Mouse (Mus musculus) hindbrain, embryonic 14.5 days (tissue): Measurements from ENCODE around the gene Tsfm. TPM values are rescaled to one million over a fixed set of nuclear protein-coding genes. Genes with fewer than 3 reads are reported as not detected.
A peak's percentile ranks its signal among the peaks of the same experiment; 100 is the strongest.

Experiments
- ATAC-seq: fragments of 200-750 bp; cut with Nextera tagmentation; 2 replicates; pipeline ENCODE4 v1.8.0; 2017; ENCODE audit warnings: moderate number of reproducible peaks, mild to moderate bottlenecking, moderate TSS enrichment, moderate library complexity; ENCODE audit not compliant: low FRiP score
- DNase-seq: peaks from one replicate; pipeline ENCODE4 v3.0.0-alpha.2; 2015; ENCODE audit warnings: low spot score
- H3K27ac ChIP-seq: fragments of 300-500 bp; sonication (generic); 2 replicates; pipeline ENCODE4 v1.5.1; 2014; ENCODE audit warnings: mild to moderate bottlenecking, moderate library complexity
- H3K27me3 ChIP-seq: fragments of 300-500 bp; sonication (generic); 2 replicates; pipeline ENCODE4 v1.6.1; 2014; ENCODE audit warnings: mild to moderate bottlenecking, low read length, mixed read lengths; ENCODE audit not compliant: control insufficient read depth, insufficient read depth
- H3K36me3 ChIP-seq: fragments of 300-500 bp; sonication (generic); replicated peaks from 2 replicates; pipeline ENCODE4 v1.6.1; 2014; ENCODE audit not compliant: control insufficient read depth, insufficient read depth
- H3K4me1 ChIP-seq: fragments of 300-500 bp; sonication (generic); replicated peaks from 2 replicates; pipeline ENCODE4 v1.6.1; 2014; ENCODE audit warnings: antibody characterized with exemption, low read length, mixed read lengths; ENCODE audit not compliant: control insufficient read depth, insufficient read depth
- H3K4me2 ChIP-seq: fragments of 300-500 bp; sonication (generic); replicated peaks from 2 replicates; pipeline ENCODE4 v1.6.1; 2014; ENCODE audit warnings: mild to moderate bottlenecking, moderate library complexity
- H3K4me3 ChIP-seq: fragments of 300-500 bp; sonication (generic); replicated peaks from 2 replicates; pipeline ENCODE4 v1.5.1; 2014; ENCODE audit warnings: mild to moderate bottlenecking, low read length
- H3K9ac ChIP-seq: fragments of 300-500 bp; sonication (generic); 2 replicates; pipeline ENCODE4 v1.6.1; 2014
- H3K9me3 ChIP-seq: fragments of 300-500 bp; sonication (generic); 2 replicates; pipeline ENCODE4 v1.6.1; 2016; ENCODE audit warnings: low read length; ENCODE audit not compliant: control insufficient read depth
- WGBS: fragments of 180-500 bp; shearing (Covaris S2); extraction: QIAGEN DNeasy Blood & Tissue Kit; methylation state at CpG from one replicate; pipeline ENCODE4 v1.1.7; 2014; 5-methylcytosine and 5-hydroxymethylcytosine counted together
- polyA plus RNA-seq: library from polyadenylated mRNA; unstranded; fragments of >200 nt; fragmentation: Nextera tagmentation; extraction: Ambion mirVana; gene quantifications from 2 replicates; pipeline ENCODE4 v1.2.1, GENCODE M21; 2014

Tsfm gene
- polyA plus RNA-seq, 1 experiment from 2014 or later, result 59.1 TPM

DNA sequence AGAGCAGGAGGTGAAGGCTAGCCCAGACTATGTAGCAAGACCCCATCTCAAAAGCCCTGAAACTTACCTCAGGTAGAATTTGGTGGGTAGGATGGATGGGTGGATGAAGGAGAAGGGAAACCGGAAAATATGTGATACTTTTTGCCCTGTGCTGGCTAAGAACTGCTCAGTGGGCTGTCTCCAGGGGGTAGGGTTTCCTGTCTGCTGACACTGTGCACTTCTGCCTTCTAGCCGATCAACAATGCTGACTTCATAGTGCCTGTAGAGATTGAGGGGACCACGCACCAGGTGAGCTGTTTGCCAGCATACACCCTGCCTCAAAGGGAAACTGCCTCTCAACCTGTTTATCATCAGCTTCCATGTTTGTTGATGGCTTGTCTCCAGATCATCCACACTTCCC is 37.0 kb downstream of the Tsfm start:
- DNase-seq (no peak), ATAC-seq (no peak)
- Histone ChIP-seq H3K27me3 (no peaks in the 10 kb centered on the region), H3K9me3 (no peaks in the 10 kb centered on the region), H3K36me3 (peaks cover 61% of the 10 kb centered on the region), H3K4me3 (no peak overlapping the region), H3K9ac (no peak overlapping the region), H3K4me1 (0 out of 2 replicates have a peak, but pooled peaks cover 1% of the 10 kb centered on the region), H3K27ac (no peak overlapping the region), H3K4me2 (no peak overlapping the region)
- WGBS, result 87% methylated on average over 3 of the region's 3 CpGs

DNA sequence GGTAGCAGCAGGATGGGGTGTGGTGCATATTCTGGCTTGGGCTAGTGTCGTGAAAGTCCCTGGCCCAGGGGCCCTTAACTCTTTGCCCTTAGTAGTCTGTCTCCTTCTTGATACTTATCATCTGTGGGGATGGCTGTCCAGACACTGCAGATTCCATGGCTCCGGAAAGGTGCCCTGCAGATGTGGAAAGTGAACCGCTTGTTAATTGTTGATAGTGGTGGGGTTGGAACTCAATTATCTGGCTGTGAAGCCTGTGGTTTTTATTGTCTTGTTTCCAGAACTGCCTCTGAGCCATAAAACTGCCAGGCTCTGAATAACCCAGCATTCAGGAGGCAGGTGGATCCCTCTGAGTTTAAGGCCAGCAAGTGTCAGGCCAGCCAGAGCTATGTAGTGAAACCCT is 39.0 kb downstream of the Tsfm start:
- no peak for ATAC-seq
- DNase-seq, result no peak
- Histone ChIP-seq H3K4me3 (no peak overlapping the region), H3K36me3 (peaks cover 45% of the 10 kb centered on the region), H3K27me3 (no peaks in the 10 kb centered on the region), H3K27ac (no peak overlapping the region), H3K9ac (no peak overlapping the region), H3K4me2 (no peak overlapping the region), H3K9me3 (no peaks in the 10 kb centered on the region), H3K4me1 (peaks cover 20% of the 10 kb centered on the region)
- WGBS, result 61% methylated on average over 3 of the region's 3 CpGs

DNA sequence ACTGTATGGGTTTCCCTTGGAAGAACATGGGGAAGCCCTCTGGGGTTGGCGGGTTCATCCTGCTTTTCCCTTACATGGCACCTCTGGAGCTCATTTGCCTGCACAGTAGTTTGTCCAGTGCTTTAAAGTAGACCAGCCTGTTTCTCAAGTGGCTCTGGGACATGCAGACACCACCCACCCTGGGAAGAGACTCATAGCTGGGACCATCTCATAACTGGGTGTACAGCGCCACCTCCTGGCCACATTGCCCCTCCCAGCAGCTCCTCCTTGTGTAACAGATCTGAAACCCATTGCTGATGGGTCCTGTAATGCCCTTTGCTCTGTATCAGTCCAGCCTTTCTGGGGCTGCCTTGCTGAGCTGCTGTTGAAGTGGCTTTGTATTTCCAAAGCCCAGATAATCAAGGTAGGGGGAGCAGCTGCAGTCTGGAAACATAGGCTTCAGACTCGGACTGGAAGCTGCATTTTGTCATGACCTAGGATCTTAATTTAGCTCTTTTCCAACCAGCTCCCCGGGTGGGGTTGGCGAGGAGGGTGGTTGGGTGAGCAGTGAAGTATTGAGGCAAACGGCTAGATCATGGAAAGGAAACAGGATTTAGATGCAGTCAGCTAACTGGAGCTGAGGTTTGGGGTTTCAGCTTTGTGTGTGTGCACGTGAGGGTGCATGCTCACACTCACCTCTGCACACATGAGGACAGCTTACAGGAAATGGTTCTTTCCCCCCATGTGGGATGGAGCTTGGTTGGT is 40.2 kb downstream of the Tsfm start:
- 66% methylated on average over 7 of the region's 7 CpGs for whole genome bisulfite sequencing
- ATAC-seq (peak; percentile 54), DNase-seq (peak; percentile 86)
- Histone ChIP-seq H3K9ac (no peak overlapping the region), H3K4me2 (no peak overlapping the region), H3K27me3 (no peaks in the 10 kb centered on the region), H3K27ac (no peak overlapping the region), H3K4me1 (peaks cover 31% of the 10 kb centered on the region), H3K9me3 (no peaks in the 10 kb centered on the region), H3K36me3 (peaks cover 38% of the 10 kb centered on the region), H3K4me3 (no peak overlapping the region)

DNA sequence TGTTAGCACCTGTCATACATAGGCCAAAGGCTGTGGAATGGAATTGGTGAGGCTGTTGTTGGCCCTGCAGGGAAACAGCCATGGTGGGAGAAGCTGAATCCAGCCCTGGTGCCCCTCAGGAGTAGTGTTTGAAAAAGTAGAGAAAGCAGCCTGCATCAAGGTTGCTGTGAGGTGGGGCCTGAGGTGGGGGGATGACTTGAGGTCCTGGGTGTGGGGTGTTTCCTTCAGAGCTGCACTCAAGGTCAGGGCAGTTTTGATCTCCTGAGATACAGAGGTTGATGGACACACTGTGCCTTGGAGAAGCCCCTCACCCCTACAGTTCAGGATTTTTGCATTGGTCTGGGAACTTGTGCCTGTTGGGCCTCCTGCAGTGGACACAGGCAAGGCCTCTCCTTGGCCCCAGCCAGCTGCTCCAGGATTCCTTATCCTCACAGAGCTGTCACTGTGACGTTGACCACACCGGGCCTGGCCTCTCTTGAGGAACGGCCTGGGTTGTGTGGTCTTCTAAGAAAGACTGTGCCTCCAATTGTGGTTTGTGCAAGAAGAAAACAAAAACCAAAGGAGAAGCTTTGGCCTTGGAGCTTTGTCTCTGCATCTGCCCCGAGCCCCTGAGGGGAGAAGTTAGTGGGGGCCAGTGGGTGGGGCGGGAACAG is 42.0 kb downstream of the Tsfm start:
- no peak for ATAC-seq
- no peaks in the 10 kb centered on the region for H3K9me3 ChIP-seq
- no peak for DNase-seq
- H3K4me2 ChIP-seq, result no peak overlapping the region
- no peak overlapping the region for H3K27ac ChIP-seq
- H3K27me3 ChIP-seq, result no peaks in the 10 kb centered on the region
- 67% methylated on average over 5 of the region's 5 CpGs for WGBS
- H3K36me3 ChIP-seq, result peaks cover 19% of the 10 kb centered on the region
- no peak overlapping the region for H3K9ac ChIP-seq
- H3K4me3 ChIP-seq, result no peak overlapping the region
- peaks cover 47% of the 10 kb centered on the region for H3K4me1 ChIP-seq

DNA sequence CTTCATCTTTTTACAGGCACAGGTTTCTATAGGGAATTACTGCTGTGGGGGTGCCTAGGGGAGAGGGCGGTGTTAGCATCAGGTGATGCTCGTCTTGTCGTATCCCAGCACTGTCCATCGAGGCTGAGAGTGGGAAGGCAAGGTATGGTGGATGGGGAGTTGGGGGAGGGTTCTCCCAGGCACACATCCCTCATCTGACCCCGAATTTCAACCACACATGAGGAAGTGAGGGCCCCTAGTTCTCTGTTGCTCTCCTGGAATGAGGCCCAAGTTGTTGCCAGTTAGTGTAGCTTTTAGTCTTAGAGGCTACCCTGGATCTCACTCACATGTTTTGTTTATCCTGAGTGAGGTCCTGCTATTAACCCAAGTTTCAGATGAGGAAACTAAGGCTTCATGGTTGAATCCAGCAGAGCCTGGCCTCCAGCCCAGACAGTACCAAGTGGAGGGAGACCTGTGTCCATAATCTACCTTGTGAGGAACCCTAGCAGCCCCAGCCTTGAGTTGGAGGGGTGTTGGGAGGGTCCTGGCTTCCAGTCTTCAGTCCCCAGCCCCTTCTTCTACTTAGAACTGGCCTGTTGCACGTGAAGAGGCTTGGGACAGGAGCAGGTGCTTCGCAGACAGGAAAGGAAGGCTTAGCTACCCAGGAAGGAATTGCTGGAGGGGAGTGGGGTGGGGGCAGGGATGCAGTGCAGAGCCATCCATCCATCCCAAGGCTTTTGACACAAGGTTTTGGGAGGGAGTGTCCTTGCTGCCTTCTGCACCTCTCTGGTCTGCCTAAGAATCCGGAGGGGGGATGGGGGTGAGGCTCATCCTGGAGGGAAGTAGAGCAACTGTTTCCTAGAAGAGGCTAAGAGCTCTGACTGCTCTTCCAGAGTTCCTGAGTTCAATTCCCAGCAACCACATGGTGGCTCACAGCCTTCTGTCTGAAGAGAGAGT is 43.2 kb downstream of the Tsfm start:
- Histone ChIP-seq H3K9me3 (no peaks in the 10 kb centered on the region), H3K27ac (peak overlapping the region; percentile 51; the same call in 1 of the 2 replicates), H3K4me3 (no peak overlapping the region), H3K27me3 (no peaks in the 10 kb centered on the region), H3K4me1 (peaks cover 58% of the 10 kb centered on the region), H3K36me3 (peaks cover 8% of the 10 kb centered on the region), H3K9ac (no peak overlapping the region; the same call in 1 of the 2 replicates), H3K4me2 (0 out of 2 replicates have a peak overlapping the region, but pooled peaks have one; percentile 7)
- no peak for DNase-seq
- ATAC-seq, result no peak
- WGBS, result 58% methylated on average over 8 of the region's 8 CpGs

DNA sequence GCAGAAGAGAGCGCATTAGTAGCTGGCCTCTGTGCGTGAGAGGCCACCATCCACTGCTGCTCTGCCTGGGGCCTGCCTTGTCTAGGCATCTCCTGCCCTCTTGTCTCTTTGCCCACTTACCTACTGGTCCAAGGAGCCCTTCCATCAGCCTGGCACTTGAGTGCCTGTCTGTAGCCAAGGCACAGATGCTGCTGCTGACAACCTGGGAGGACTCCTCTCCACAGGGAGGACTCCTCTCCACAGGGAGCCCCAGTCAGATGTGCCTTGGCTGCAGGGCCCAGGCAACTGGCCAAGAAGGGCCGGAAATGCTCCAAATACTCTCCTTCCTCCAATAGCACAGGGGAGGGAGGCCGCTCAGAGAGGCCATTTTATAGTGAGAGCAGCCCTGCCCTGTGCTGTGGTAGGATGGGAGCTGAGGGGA is 44.1 kb downstream of the Tsfm start:
- Histone ChIP-seq H3K9ac (no peak overlapping the region; the same call in 1 of the 2 replicates), H3K9me3 (no peaks in the 10 kb centered on the region), H3K4me1 (peaks cover 67% of the 10 kb centered on the region), H3K4me3 (no peak overlapping the region), H3K36me3 (no peaks in the 10 kb centered on the region), H3K4me2 (0 out of 2 replicates have a peak overlapping the region, but pooled peaks have one; percentile 7), H3K27me3 (no peaks in the 10 kb centered on the region), H3K27ac (peak overlapping the region; percentile 51; the same call in 1 of the 2 replicates)
- DNase-seq, result peak; percentile 60
- 39% methylated on average over 4 of the region's 4 CpGs for WGBS
- peak; percentile 59 for ATAC-seq

DNA sequence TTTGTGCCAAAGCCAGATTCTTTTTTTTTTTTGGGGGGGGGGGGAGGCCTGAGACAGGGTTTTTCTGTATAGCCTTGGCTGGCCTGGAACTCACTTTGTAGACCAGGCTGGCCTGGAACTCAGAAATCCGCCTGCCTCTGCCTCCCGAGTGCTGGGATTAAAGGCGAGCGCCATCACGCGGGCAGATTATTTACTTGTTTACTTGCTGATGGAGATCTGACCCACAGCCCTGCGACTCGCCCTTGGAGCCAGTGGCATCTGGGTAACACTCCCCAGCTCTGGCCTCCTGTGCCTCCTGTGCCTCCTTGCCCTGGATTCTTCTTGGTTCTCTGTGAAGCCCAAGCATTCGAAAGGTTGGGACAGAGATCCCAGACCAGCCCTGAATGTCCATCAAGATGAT is 45.1 kb downstream of the Tsfm start:
- Histone ChIP-seq H3K4me1 (peaks cover 77% of the 10 kb centered on the region), H3K4me3 (no peak overlapping the region), H3K4me2 (no peak overlapping the region), H3K36me3 (no peaks in the 10 kb centered on the region), H3K27ac (no peak overlapping the region), H3K27me3 (no peaks in the 10 kb centered on the region), H3K9ac (no peak overlapping the region), H3K9me3 (no peaks in the 10 kb centered on the region)
- WGBS, result 96% methylated on average over 9 of the region's 9 CpGs
- no peak for ATAC-seq
- no peak for DNase-seq

DNA sequence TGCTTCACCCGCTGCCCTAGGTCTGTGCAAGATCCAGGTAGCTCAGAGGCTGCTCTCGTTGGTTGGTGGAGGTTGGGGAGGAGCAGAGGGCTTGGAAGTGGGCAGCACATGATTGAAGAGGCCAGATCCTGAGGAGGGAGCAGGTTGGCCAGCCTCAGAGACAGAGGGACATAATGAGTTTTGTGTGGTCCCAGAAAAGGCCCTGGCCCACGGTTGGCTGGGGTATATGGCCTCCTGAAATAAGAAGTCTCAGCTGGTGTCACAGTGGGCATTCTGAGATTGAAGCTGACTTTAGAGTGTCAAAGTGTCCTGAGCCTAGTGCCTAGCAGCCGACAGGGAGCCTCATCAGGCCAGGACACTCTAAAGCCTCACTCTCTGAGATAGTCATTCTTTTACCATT is 45.5 kb downstream of the Tsfm start:
- no peak overlapping the region for H3K4me2 ChIP-seq
- H3K4me1 ChIP-seq, result peaks cover 81% of the 10 kb centered on the region
- no peaks in the 10 kb centered on the region for H3K36me3 ChIP-seq
- H3K27ac ChIP-seq, result no peak overlapping the region
- WGBS, result 75% methylated on average over 4 of the region's 4 CpGs
- ATAC-seq (no peak), DNase-seq (no peak)
- H3K27me3 ChIP-seq, result no peaks in the 10 kb centered on the region
- 0 out of 2 replicates have a peak overlapping the region, but pooled peaks have one; percentile 4 for H3K9ac ChIP-seq
- no peak overlapping the region for H3K4me3 ChIP-seq
- no peaks in the 10 kb centered on the region for H3K9me3 ChIP-seq
